Mouse (Mus musculus): Measurements from ENCODE around the gene Fam3a. TPM values are rescaled to one million over a fixed set of nuclear protein-coding genes. Genes with fewer than 3 reads are reported as not detected.

Gene Fam3a
- polyA plus RNA-seq, 1 experiment from 2014 or later, result 34.2 TPM

GRCm38 (mm10) chrX:74352645-74353466 is 40.2 kb downstream of the Fam3a start:
- no peaks in the 10 kb centered on the region for H3K9me3 ChIP-seq (ENCODE audit: low read depth, low read length)
- H3K27ac ChIP-seq (ENCODE audit: low read depth), result no peak overlapping the region
- peak overlapping the region; percentile 67 for H3K4me2 ChIP-seq
- WGBS, result 20% methylated on average over 13 of the region's 13 CpGs
- no peaks in the 10 kb centered on the region for H3K4me1 ChIP-seq (ENCODE audit: insufficient read depth)
- H3K27me3 ChIP-seq (ENCODE audit: insufficient read depth, low read length), result no peaks in the 10 kb centered on the region
- peak; percentile 4 for DNase-seq
- peak; percentile 72 for ATAC-seq (ENCODE audit: insufficient read depth)
- H3K9ac ChIP-seq, result peak overlapping the region; percentile 48
- no peak for TF ChIP-seq CTCF (IDR thresholded peaks at IDR 0.05; ENCODE audit: low read depth)
- H3K36me3 ChIP-seq (ENCODE audit: insufficient read depth), result no peaks in the 10 kb centered on the region
- H3K4me3 ChIP-seq (ENCODE audit: low read depth, low read length), result peak overlapping the region; percentile 47

Other genes with a start within 250 kb of the Fam3a start
- not detected in 2 replicates for gene Tex28, start 225.4 kb downstream of the Fam3a start, polyA plus RNA-seq (2014; fragmentation: Nextera tagmentation; extraction: Ambion mirVana)
- gene Tktl1, start 216.0 kb downstream of the Fam3a start, polyA plus RNA-seq (2014; fragmentation: Nextera tagmentation; extraction: Ambion mirVana), result not detected in 2 replicates
- gene Flna, start 143.5 kb downstream of the Fam3a start, polyA plus RNA-seq (2014; fragmentation: Nextera tagmentation; extraction: Ambion mirVana), result 474 and 504 TPM in 2 replicates
- 29.1 and 29.3 TPM in 2 replicates for gene Emd, start 138.6 kb downstream of the Fam3a start, polyA plus RNA-seq (2014; fragmentation: Nextera tagmentation; extraction: Ambion mirVana)
- gene Rpl10, start 122.5 kb downstream of the Fam3a start, polyA plus RNA-seq (2014; fragmentation: Nextera tagmentation; extraction: Ambion mirVana), result 989 and 995 TPM in 2 replicates
- gene Taz, start 111.4 kb downstream of the Fam3a start, polyA plus RNA-seq (2014; fragmentation: Nextera tagmentation; extraction: Ambion mirVana), result 54.1 and 54.3 TPM in 2 replicates
- gene Dnase1l1, start 110.9 kb downstream of the Fam3a start, polyA plus RNA-seq (2014; fragmentation: Nextera tagmentation; extraction: Ambion mirVana), result 10.3 and 11.0 TPM in 2 replicates
- gene Atp6ap1, start 96.2 kb downstream of the Fam3a start, polyA plus RNA-seq (2014; fragmentation: Nextera tagmentation; extraction: Ambion mirVana), result 109 and 117 TPM in 2 replicates
- 142 and 156 TPM in 2 replicates for gene Gdi1, start 88.3 kb downstream of the Fam3a start, polyA plus RNA-seq (2014; fragmentation: Nextera tagmentation; extraction: Ambion mirVana)
- gene Fam50a, start 80.2 kb downstream of the Fam3a start, polyA plus RNA-seq (2014; fragmentation: Nextera tagmentation; extraction: Ambion mirVana), result 50.9 and 53.2 TPM in 2 replicates
- gene Plxna3, start 64.2 kb downstream of the Fam3a start, polyA plus RNA-seq (2014; fragmentation: Nextera tagmentation; extraction: Ambion mirVana), result 8.7 and 11.9 TPM in 2 replicates
- 113 and 114 TPM in 2 replicates for gene Lage3, start 39.7 kb downstream of the Fam3a start, polyA plus RNA-seq (2014; fragmentation: Nextera tagmentation; extraction: Ambion mirVana)
- 88.8 and 90.6 TPM in 2 replicates for gene Ubl4a, start 20.1 kb downstream of the Fam3a start, polyA plus RNA-seq (2014; fragmentation: Nextera tagmentation; extraction: Ambion mirVana)
- gene Slc10a3, start 19.9 kb downstream of the Fam3a start, polyA plus RNA-seq (2014; fragmentation: Nextera tagmentation; extraction: Ambion mirVana), result 22.9 and 23.2 TPM in 2 replicates
- gene Ikbkg, start within 50 bp of the Fam3a start, polyA plus RNA-seq (2014; fragmentation: Nextera tagmentation; extraction: Ambion mirVana), result 19.6 and 20.0 TPM in 2 replicates
- gene G6pdx, start 35.9 kb upstream of the Fam3a start, polyA plus RNA-seq (2014; fragmentation: Nextera tagmentation; extraction: Ambion mirVana), result 48.7 and 53.8 TPM in 2 replicates
- not detected in 2 replicates for gene Gm6880, start 88.1 kb upstream of the Fam3a start, polyA plus RNA-seq (2014; fragmentation: Nextera tagmentation; extraction: Ambion mirVana)
- gene Olfr1326-ps1, start 181.6 kb upstream of the Fam3a start, polyA plus RNA-seq (2014; fragmentation: Nextera tagmentation; extraction: Ambion mirVana), result not detected in 2 replicates
- not detected in 2 replicates for gene Olfr1325, start 199.4 kb upstream of the Fam3a start, polyA plus RNA-seq (2014; fragmentation: Nextera tagmentation; extraction: Ambion mirVana)